Mouse (Mus musculus) spleen, postnatal 36 days (tissue): Measurements from ENCODE around the gene Fcho2.
A peak's percentile ranks its signal among the peaks of the same experiment; 100 is the strongest.
"Not testable (repeated sequence)": the region's sequence is repeated elsewhere in the genome, so short reads cannot be mapped to it uniquely, and the experiment has no call there.

Experiments
- DNase-seq, 2 experiments: peaks; one replicate each; pipeline ENCODE4 v3.0.0; 2022; ENCODE audit warnings: low spot score in 2 of 2, mixed read lengths in 1 of 2

The Fcho2 gene

GRCm38 (mm10) chr13:98815147-98815785 is at the start of gene Fcho2:
Gene Fcho2 (minus strand): TSS chr13:98815449.
- DNase-seq = peak; percentile 95 to 96

GRCm38 (mm10) chr13:98855291-98855690 is 40.0 kb upstream of the Fcho2 start:
- DNase-seq = no peak

GRCm38 (mm10) chr13:98845794-98846193 is 30.5 kb upstream of the Fcho2 start:
- no peak for DNase-seq

GRCm38 (mm10) chr13:98836423-98837088 is 21.3 kb upstream of the Fcho2 start:
- DNase-seq = no peak

- no peak for DNase-seq
These were observed 20.5 kb upstream of the Fcho2 start for GRCm38 (mm10) chr13:98835740-98836139.

- no peak for DNase-seq
These were observed 19.5 kb upstream of the Fcho2 start for GRCm38 (mm10) chr13:98834723-98835122.

GRCm38 (mm10) chr13:98834199-98834598 is 18.9 kb upstream of the Fcho2 start:
- no peak for DNase-seq

- peak; percentile 29 to 44 for DNase-seq
These were observed 17.5 kb upstream of the Fcho2 start for GRCm38 (mm10) chr13:98832451-98833450.

GRCm38 (mm10) chr13:98829026-98829425 is 13.8 kb upstream of the Fcho2 start:
- not testable (repeated sequence) for DNase-seq

- no peak for DNase-seq
These were observed 10.3 kb upstream of the Fcho2 start for GRCm38 (mm10) chr13:98825574-98825973.

- DNase-seq = no peak
These were observed 3.8 kb upstream of the Fcho2 start for GRCm38 (mm10) chr13:98819094-98819493.

GRCm38 (mm10) chr13:98818205-98818604 is 3.0 kb upstream of the Fcho2 start:
- no peak for DNase-seq

- DNase-seq = no peak
These were observed 2.5 kb upstream of the Fcho2 start for GRCm38 (mm10) chr13:98817766-98818165.

GRCm38 (mm10) chr13:98816981-98817660 is 1.9 kb upstream of the Fcho2 start:
- not testable (repeated sequence) for DNase-seq

GRCm38 (mm10) chr13:98816571-98816970 is 1.3 kb upstream of the Fcho2 start:
- no peak for DNase-seq

- peak; percentile 47 to 50 for DNase-seq
These were observed 791 bp downstream of the Fcho2 start for GRCm38 (mm10) chr13:98814275-98815040.

GRCm38 (mm10) chr13:98813596-98814274 is 1.5 kb downstream of the Fcho2 start:
- DNase-seq = no peak

GRCm38 (mm10) chr13:98813167-98813566 is 2.1 kb downstream of the Fcho2 start:
- DNase-seq = no peak

GRCm38 (mm10) chr13:98812285-98812684 is 3.0 kb downstream of the Fcho2 start:
- DNase-seq = no peak

- peak in 1 of 2 experiments; percentile 48 for DNase-seq
These were observed 5.1 kb downstream of the Fcho2 start for GRCm38 (mm10) chr13:98810143-98810542.
